Mouse (Mus musculus) kidney, postnatal 4 days (tissue): Measurements from ENCODE around the gene Celf2.
"Not testable (repeated sequence)": the region's sequence is repeated elsewhere in the genome, so short reads cannot be mapped to it uniquely, and the experiment has no call there.

ENCODE experiments used
- DNase-seq, 2 experiments: peaks; one replicate each; pipeline ENCODE4 v3.0.0; 2021; ENCODE audit warnings: mixed read lengths in 2 of 2

The Celf2 gene

DNA sequence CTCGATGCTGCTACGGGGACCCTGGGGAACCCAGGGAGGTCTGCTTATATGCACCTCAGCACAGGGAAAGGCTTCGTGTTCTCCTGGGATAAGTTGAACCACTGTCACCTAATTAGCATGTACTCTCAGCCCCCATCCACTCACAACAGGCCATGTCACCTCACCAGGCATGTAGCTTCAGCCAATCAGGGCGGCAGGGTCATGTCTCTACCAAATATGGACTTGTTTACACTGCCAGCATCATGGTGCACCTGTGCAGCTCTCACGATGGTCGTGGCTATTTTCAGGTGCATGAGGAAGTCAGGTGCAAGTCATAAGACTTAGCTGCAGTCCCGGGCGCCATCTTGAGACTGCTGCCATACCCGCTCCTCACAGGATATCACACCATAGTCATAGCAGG lies at the start of gene Celf2:
Gene Celf2, minus strand, starts transcription at position 101 of the 400 bp plus-strand sequence.
- not testable (repeated sequence) for DNase-seq

DNA sequence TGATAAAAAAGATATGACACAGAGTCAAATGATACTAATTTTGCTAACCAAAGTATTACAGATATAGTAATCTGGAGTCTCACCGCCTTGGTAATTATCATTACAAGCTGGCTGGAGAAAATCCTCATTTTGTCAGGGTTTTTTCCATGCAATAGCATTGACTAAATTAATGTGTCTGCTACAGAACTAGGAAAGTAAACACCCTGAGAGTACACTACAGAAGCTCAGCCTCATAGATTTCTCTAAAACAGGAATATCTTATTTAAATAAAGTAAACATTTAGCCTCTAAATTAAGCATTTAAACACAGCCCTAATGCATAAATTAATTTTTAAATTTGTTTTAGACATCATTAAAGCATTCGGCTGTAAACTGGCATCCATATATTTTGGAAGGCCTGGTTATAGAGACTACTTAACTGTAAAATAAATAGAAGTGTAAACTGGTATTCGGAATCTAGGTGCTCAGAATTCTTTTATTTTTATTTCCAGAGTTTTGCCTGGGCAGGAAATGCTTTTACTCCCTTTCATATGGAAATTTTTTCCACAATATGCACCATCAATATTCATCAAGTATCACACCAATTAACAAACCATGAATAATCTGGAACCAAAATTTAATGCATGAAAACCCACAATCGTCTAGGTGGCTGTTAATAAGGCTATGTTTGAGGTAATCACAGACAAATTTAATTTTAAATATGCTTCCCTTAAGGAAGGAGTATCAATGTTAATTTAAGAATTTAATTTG lies 46.0 kb upstream of the Celf2 start:
- DNase-seq: no peak

DNA sequence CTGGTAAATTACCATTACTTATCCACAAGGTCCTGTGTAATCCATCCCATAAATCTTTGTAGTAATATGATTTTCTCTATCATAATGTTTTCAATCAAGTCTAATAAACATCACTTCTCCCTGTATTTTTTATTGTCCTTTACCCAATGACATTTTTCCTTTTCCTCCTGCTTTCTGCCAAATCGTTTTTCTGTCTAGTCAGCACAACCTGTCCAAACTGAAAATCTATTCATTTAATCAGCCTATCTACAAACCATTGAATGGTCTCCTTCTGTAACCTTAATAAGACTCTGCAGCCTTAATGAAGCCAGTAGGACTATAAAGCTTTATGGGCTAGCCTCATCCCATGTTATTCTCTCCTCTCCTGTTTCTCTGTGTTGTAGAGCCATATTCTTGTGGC lies 45.2 kb upstream of the Celf2 start:
- DNase-seq: no peak

DNA sequence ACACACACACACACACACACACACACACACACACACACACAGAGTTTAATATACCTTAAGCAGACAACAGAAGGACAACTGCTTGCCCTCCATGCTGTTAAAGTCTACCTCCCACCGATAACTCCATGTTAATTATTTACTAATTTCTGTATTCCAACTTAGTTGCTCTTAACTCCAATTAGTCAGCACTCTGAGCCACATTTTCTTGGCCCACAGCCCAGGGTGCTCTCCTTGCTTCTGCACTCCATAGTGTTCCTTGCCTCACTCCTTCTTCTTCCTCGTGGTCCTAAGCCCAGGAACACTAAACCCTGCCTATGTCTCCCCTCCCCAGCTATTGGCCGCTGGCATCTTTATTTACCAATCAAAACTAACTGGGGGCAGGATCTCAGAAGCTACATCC lies 43.5 kb upstream of the Celf2 start:
- peak; percentile 54 to 68 for DNase-seq

DNA sequence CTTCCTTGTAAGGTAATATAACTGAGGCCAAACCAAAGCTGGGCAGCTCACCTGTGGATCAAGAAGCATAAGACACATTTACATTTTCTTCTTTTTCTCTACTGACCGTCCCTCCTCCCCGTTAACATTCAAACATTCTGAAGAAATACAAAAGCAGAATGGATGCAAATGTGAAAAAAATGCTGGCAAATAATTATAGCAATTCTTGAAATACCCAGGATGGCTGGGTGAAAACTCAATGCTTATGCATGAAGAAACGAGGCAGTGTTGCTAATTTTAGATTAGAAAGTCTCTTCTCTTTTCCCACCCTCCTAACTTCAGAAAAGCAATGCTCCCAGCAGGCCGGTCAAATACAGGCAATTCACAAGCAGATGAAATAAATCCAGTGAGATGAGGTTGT lies 39.5 kb upstream of the Celf2 start:
- no peak for DNase-seq

DNA sequence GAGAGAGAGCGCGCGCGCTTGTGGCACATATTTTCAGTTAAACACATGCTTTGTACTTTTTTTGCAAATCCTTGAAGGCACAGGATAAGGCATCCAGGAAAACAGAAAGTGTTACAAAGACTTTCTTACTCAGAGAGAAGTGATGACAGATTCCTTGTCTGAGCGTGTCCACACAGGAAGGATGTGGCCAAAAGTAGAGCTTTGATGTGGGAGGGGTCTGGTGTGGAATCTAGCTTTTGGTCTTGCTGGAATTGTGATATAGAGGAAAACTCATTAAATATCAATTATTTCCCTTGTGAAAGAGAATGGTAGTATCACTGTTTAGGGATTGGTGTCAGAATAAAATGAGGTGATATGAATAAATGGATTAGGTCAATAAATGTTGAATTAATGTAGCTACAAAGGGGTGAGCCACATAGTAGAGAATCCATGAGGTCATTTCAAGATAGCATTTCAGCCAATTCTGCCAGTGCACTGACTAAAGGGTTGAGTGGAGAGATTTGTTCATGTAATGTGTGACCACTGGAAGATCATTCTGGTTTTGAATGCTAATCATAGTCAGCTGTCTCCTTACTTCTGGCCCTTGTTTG lies 25.3 kb upstream of the Celf2 start:
- DNase-seq: no peak

DNA sequence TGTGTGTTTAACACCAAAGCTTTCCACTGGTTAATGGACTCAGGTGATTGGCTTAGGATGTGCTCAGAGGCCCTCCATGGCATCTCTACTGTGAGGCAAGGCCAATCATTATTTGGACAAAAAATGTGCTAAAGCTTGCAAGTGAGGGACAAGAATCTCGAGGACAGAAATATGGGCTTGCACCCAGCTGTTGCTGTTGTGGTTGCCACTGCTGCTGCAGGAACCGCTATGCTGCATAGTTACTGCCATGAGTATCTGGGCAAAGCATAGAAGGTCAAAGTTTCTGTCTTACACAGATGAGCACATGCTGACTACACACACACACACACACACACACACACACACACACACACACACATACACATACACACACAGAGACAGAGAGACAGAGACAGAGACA lies 24.8 kb upstream of the Celf2 start:
- DNase-seq: no peak

DNA sequence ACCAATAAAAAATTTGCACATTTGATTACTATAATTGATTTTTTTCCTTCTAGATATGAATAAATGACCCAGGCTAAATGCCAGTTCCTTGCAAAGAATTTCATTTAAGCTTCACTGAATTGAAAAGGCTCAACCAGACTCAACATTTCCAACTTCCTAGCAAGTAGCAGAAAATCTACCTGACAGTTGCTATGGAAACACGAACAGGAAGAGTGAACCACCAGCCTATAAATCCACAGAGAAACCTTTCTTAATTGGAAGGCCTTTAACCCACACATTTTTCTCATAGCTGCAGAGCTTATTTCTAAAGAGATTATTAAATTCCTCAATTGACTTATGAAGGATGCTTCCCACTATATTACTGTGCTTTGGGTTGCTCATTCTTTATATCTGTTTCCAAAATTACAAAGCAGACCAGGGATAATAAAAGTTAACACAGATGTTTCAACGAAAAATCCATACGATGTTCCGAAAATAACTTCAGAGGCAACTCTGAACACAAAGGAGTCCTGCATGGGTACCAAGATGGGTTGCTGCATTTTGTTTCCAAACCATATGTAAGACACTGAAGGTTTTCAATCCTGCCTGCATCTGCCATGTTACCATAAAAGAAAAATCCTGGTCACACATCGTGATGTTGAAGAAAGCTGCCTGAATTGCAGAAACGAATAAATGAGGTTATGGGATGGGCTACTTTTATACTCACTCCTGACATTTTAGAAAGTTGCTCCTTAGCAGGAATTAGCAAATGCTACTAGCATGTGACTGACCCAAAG lies 22.0 kb upstream of the Celf2 start:
- no peak for DNase-seq

DNA sequence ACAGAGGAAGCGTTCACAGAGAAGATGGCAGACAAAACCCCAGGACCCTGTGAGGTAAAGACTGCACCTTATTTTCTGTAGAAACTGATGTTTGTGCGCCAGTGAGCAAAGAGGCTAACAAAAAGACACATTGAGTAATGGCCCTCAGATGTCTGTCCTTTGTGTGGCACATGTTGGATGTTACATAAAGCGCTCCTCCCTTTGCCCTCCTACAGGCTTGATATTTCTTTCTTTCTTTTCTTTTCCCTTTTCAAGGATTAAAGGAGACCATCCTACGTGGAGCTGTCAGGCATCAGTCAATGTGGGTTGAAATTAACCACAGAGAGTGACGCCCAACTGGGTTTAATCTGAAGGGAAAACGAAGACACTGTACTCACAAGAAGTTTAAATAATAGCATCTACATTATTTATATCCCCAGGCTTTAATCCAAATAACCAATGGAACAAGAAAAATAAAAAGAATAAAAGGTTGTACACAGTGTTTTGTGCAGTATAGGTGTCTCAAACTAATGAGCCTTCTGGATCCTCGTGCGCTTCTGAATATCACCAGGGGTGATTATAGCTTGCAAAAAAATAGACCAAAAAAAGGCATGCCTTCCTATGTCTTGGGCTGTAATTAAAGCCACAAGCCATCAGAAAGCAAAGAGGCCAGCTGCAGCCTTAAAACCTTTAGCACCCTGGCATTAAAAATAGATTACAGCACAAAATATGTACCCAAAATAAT lies 21.3 kb upstream of the Celf2 start:
- no peak for DNase-seq

DNA sequence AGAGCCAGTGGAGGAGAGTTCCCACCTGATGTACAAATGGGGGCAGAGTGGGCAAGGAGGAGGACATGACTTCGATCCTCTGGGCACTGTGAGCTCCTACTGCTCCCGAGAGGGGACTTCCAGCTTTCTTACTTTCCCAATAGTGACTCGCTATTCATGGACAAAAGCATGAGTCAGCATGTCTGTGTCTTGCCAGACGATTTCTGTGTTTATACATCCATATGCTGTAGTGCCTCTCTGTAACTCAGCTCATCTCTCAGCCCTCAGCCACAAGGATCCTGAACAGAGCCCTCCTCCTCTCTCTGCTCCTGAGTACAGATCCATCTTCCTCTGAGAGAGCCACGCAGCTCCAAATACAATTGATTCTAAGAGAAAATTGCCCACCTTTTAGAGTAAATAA lies 20.3 kb upstream of the Celf2 start:
- no peak for DNase-seq

DNA sequence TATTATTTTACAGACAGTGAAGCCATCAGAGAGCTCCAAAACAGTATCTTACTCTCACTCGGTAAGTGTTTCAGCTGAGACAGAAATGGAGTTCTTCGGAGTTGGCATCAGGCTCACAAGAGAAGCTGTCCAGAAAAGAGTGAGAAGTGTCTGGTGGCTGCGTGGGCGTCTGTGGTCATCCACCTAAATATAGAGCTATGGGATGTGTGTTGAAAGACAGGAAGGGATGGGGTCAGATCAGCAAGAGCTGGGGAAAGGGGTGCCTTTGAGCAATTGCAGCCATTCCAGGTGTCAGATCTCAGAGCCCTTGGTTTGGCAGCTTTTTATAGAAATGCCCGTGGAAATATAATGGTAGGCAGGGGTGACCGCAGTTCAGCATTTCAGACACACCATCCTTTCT lies 17.3 kb upstream of the Celf2 start:
- DNase-seq: no peak

DNA sequence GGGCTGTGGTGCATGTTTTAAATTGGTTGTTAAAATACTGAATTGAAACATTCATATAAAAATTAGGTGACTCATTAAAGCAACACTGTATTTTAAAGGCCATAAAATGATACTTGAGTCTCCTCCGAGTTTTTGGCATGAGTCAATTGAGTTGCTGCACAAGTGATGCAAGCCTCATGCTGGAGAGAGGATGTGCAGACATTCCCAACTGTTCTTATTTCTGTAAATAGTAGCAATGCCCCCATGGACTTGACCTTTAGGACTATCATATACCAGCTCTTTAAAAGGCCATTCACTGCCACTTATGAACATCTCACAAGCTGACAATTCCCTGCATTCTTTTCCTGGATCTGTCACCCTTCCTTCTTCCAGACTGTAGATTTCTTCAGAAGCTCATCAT lies 10.1 kb upstream of the Celf2 start:
- DNase-seq: no peak

DNA sequence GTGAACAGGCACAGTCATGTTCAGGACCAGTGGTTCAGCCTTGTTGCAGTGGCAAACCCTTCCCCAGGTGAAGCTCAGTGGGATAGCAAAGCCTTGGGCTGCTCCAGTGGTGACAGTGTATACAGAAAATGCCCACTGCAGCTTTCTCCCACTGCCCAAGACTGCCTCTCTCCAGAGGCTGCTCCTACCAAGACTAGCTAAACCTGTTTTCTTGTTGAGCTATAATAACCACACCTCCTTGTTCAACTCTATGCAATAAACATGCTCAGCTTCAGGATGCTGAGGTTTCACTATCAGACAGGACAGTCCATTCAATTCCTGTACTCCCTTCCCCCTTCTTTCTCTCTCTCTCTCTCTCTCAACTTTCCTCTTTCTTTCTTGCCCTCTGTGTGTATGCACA lies 15.9 kb downstream of the Celf2 start:
- no peak for DNase-seq

DNA sequence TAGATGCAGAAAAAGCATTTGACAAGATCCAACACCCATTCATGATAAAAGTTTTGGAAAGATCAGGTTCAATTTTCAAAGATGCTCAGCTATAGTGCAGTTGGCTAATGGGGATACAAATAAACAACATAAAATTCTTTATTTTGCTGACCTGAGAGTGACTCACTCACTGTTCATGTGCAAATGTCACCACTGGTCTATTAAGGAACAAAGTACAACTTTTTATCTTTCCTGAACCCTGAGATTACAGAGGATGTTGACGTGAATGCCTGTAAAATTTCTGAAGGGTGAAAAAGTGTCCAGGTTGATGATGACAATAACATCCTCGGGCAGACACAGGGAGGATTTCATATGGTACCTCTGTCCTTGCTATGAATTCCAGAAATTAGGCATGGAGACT lies 24.4 kb downstream of the Celf2 start:
- no peak for DNase-seq

DNA sequence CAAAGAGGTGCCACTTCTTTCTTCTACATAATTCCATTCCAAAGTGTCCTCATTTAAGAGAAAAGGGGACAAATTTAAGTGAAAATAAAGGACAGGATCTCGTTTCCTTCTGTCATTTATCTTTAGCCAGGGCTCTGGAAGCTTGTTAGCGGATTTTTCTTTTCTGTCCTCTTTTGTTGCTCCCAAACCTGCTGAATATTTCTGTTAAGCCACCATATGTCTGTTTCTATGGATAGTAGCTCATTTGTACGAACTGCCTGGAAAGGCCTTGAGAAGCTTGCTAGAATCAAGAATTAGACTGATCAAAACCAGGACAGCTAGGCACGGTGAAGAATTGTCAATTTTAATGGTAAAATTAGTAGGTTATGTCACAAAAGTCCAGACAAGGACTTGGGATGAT lies 27.3 kb downstream of the Celf2 start:
- DNase-seq: no peak

DNA sequence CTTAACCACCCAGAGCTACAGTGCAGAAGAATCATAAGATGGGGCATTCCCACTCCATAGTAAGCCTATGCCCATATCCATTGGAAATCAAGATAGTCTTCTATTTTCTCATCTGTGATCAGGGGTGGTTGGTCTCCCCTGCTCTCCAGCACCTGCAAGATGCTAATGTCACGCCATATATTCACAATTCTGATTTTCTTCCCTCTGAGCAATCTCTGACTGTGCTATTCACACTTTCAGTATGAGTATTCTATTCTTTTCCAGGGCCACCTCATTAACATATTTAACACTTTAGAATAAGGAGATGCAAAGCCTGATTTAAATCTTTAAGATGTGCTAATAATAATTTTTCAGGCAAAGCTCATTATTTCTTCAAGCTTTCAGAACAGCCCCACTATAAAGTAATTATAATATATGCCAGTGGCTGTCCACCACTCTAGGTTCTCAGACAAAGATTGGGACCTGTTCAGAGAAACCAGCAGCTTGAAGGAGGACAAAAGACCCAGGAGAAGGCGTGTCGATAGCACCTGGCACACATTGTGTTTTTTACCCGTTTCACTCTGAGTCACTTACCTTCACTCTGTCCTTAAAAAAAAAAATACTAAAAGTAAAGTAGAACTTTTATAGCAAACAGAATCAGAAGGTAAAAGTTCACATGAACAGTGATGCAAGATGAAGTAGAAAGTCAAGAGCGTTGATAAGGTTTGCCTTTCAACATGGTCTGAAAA lies 48.9 kb downstream of the Celf2 start:
- DNase-seq: no peak

DNA sequence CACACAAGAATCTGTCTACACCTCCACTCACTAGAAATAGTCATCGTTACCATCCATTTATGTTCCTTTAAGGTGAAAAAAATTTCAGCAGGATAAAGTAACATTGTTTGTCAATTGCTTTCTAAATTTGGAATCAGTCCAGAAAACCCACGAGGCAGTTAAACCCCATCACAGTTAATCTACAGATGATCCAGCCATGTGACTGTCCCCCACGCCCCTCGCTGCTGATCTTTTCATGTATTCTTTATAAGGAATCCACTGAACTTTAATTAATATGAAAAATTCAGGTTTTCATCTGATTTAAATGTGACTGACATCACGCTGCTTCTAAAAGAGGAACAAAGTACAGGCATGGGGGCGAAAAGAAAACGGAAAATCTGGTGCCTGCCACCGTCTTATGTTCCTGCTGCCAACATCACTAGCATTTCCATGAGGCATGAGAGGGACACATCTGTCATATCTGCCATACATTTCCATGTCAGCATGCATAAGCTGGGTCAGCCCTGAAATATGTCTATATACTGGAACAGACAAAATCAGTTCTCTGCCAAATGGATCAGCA lies 70.6 kb downstream of the Celf2 start:
- DNase-seq: no peak

DNA sequence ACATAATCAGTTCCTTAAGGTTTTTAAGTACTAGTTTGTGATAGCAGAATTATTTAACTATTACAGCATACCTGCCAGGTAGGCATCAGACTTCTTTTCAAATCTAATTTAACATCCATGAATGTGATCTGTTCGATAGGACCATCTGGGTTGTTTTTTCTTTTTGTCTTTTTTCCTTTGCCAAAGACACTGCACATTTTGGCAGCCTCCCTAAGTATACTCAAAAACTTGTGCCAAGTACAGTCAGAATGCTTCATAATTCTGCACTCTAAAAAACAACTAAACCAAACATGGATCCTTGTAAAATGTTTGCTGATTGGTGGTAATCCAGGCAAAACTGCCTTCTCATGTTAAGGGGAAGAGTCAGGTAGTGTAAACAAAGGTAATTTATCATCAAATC lies 82.9 kb downstream of the Celf2 start:
- no peak for DNase-seq

DNA sequence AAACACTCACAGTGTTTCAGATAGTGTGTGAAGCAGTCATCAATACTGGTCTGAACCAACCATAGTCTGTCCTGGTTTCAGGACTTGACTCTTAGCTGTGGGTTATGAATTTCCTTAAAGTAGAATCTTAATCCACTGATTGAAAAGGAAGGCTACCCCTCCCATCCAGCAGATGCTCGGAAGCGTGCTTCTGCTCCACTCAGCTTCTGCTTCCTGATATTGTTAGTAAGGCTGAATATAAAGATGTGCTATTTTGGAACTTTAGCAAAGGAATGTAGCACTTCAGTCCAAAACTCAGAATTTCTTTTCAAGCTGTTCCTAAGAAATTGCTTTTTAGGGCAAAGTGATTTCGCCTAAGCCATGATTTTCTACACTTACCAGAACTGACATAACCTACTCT lies 108.8 kb downstream of the Celf2 start:
- DNase-seq: no peak

DNA sequence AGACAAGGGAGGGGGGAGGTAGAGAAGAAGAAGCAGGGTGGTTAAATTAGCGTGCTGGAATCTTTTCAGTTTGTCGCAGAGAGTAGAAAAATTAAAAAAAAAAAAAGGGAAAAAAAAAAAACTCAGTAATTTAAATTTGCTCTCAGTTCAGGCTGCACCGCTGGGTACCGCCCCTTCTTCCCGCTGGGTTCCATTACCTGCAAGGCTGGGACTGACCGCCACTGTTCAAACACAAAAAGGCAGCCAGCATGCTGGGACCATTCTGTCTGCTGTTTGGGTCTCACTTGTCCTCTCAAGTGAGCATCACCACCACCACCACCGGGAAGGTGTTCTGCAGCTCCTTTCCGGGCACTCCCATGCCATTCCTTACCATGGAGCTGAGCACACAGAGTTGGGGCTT lies 113.4 kb downstream of the Celf2 start:
- DNase-seq: no peak

DNA sequence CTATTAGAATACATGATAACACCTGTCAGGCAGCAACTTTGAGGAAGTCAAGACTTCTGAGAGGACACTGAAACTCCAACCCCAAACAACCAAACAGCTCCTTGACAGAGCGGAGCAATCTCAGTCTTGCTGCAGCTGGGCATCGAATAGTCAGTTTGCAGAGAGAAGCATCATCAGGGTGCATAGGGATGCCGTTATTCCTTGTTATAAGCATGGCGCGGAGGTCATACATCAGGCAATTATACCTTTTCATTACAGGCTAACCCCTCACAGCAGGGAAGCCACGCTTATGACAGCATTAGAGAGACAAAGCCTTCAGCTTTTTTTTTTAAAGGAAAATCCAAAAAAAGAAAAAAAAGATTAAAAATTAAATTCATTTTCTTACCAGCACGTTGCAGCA lies 113.9 kb downstream of the Celf2 start:
- no peak for DNase-seq

DNA sequence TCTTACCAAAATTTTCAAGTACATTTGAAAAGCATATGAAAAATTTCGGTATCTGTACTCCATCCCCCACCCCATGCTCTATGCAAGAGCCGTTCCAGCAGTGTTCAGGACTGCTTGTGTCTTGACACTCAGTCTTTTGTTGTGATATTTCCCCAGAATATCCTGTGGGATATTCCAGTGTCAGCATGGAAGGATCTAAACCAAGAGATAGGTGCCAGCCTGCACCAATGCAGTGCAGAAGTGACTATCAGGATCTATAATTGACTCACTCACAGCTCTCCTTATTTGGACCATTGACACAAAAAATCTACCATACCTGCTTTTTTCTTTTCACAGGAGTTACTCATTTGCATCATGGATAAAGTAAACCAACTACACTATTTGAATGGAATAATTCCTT lies 116.9 kb downstream of the Celf2 start:
- DNase-seq: no peak

DNA sequence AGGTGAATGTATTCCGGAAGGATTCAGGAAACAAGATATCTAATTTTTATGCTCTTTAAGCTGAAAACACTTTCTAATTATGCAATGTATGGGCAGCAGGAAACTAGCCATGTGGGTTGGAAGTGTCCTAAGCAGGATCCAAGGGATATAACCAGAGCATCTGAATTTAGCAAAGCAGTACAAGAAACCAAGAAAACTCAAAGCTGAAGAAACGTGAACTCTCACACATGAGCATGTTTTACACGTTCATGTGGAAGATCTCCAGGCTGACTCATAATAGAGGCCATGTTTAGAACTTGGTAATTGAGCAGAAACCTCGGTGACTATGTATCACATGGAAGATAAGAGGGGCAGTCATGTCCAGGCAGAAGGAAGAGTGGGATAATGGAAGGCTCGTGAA lies 120.1 kb downstream of the Celf2 start:
- no peak for DNase-seq
